Mouse (Mus musculus) megakaryocyte, embryonic 14.5 days (primary cell): ENCODE data around the gene Tmc3.

Experiments
- FLI1 ChIP-seq: IDR thresholded peaks from 2 replicates; pipeline ENCODE4 v1.6.1; 2012; ENCODE audit warnings: low read length, inconsistent platforms, mixed read lengths
- GATA1 ChIP-seq: IDR thresholded peaks from 3 replicates; pipeline ENCODE4 v1.6.1; 2012; ENCODE audit warnings: mixed read lengths, low read length, inconsistent platforms, borderline replicate concordance

- no peak for TF ChIP-seq GATA1
- TF ChIP-seq FLI1: no peak
Observed at GRCm38 (mm10) chr7:83554477-83554876, 30.2 kb upstream of the Tmc3 start.
